Mouse (Mus musculus): Measurements from ENCODE around the gene Rtf2. TPM values are rescaled to one million over a fixed set of nuclear protein-coding genes. Genes with fewer than 3 reads are reported as not detected.
A peak's percentile ranks its signal among the peaks of the same experiment; 100 is the strongest.

Gene Rtf2
- total RNA-seq, 1 experiment = 51.0 TPM

DNA sequence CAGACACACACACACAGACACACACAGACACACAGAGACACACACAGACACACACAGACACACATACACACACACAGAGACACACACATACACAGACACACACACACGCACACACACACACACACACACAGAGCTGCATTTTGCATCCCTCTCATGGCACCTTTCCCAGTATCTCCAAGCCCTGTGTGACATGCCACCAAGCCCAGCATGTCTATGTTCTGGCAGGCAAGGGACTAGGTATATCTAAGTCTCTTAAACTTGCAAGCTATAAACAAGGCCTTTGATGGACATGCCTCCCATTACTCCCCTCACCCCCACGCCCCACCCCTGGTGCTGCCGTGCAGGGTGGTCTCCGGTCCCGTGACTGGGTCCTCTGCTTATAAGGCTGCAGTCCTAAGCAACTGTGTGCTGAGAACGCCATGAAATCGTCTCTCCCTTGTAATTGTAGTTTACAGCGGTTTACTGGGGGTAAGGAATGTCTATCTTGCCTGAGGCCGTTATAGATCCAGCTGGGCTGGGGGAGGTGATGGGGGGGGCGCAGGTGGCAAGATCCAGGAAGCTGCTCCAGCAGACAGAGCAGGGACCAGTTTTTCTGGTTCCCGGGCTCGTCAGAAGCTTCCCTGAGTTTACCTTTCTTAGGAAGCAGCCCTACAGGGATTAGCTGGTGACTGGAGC, 44.5 kb downstream of the Rtf2 start:
- no peak for TF ChIP-seq ZNF384 (IDR thresholded peaks at IDR 0.05; ENCODE audit: low read depth, low read length)
- no peak for TF ChIP-seq ZC3H11A (IDR thresholded peaks at IDR 0.05; ENCODE audit: borderline replicate concordance, low read depth, low read length)
- no peak for TF ChIP-seq HCFC1 (IDR thresholded peaks at IDR 0.05; ENCODE audit: borderline replicate concordance, insufficient read depth, low read length)
- no peak for DNase-seq (ENCODE audit: low read depth, low spot score)
- H3K27ac ChIP-seq (ENCODE audit: insufficient read depth, low read depth, low read length, poor library complexity, severe bottlenecking) = no peak overlapping the region
- peaks cover 0 to 9% of the 10 kb centered on the region in 2 experiments; a peak in 2 of 4 replicates for H3K4me1 ChIP-seq (ENCODE audit: control insufficient read depth in 2 of 2, insufficient read depth in 2 of 2, low read length in 2 of 2, poor library complexity in 1 of 2)
- no peaks in the 10 kb centered on the region for H3K36me3 ChIP-seq (ENCODE audit: control insufficient read depth, insufficient read depth, low read length, poor library complexity, severe bottlenecking)
- H3K9ac ChIP-seq (ENCODE audit: insufficient read depth, low read depth, low read length, poor library complexity, severe bottlenecking) = no peak overlapping the region
- in situ Hi-C loops (cut with MboI; ENCODE audit: low sequenced_read_pairs in 2 of 2, unreplicated experiment in 2 of 2) = loop anchor here in 1 of 2 experiments (25.0 kb wide), 1 partner anchor 277 kb away; no protein-coding TSS in a partner anchor
- no peaks in the 10 kb centered on the region for H3K9me3 ChIP-seq (ENCODE audit: control insufficient read depth, insufficient read depth, low read depth, low read length)
- no peak overlapping the region for H3K4me3 ChIP-seq (ENCODE audit: insufficient read depth in 1 of 2, low read depth in 1 of 2, low read length in 2 of 2, poor library complexity in 1 of 2, severe bottlenecking in 1 of 2)

DNA sequence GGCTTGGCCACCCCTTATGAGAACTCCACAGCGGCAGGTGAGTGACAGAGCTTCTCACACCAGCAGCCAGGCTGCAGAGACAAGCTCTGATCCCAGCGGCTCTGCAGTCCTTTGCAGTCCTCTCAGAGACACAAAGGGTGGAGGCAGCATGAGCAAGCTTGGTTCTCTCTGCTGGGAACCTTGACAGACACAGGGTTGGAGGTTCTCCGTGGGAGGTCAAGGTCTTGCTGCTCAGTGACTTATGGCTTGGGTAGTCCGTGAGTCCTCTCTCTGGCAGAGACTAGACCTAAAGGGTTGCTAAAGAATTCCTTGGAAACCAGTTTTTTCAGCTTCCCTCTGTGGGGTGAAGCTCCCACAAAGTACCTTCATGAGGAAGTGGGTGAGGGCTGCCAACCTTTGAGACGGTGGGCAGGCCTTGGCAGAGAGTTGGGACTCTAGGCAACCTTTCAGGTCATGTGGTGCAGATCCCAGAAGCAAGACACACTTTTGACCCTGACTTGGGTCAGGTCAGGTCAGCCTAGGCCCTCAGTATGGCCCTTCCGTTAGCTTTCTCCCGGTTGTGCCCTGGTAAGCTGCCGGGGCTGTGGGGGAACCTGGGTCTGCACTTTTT, 56.5 kb downstream of the Rtf2 start:
- H3K27ac ChIP-seq (ENCODE audit: insufficient read depth, low read depth, low read length, poor library complexity, severe bottlenecking) = no peak overlapping the region

DNA sequence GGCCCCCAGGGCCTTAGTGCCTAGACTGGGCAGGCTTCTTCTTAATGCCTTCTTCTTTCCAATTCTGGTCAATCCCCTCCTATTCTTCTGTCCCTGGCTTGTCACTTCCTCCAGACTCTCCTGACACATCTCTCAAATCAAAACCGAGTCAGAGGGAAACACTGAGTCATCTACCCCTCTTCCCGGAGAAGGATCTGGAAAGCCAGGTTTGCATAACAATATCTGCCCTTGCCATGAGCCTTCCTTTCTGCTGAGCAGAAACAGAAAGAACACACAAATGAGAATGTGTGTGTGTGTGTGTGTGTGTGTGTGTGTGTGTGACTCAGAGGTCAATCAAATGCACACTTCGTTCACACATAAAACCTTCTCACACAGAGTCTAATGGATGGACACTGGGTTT, 58.5 kb downstream of the Rtf2 start:
- H3K9ac ChIP-seq (ENCODE audit: insufficient read depth, low read depth, low read length, poor library complexity, severe bottlenecking) = no peak overlapping the region
- no peaks in the 10 kb centered on the region for H3K36me3 ChIP-seq (ENCODE audit: control insufficient read depth, insufficient read depth, low read length, poor library complexity, severe bottlenecking)
- peak overlapping the region; percentile 10; the same call in 1 of the 2 replicates for H3K27ac ChIP-seq (ENCODE audit: insufficient read depth, low read depth, low read length, poor library complexity, severe bottlenecking)
- no peak for TF ChIP-seq ZC3H11A (IDR thresholded peaks at IDR 0.05; ENCODE audit: borderline replicate concordance, low read depth, low read length)
- TF ChIP-seq MAFK (IDR thresholded peaks at IDR 0.05; ENCODE audit: insufficient read depth, low read depth, low read length) = peak; percentile 53; the same call in 1 of the 2 replicates
- TF ChIP-seq ZNF384 (IDR thresholded peaks at IDR 0.05; ENCODE audit: low read depth, low read length) = no peak
- H3K4me1 ChIP-seq (ENCODE audit: control insufficient read depth in 2 of 2, insufficient read depth in 2 of 2, low read length in 2 of 2, poor library complexity in 1 of 2) = peaks cover 1 to 9% of the 10 kb centered on the region in 2 experiments
- in situ Hi-C loops (cut with MboI; ENCODE audit: low sequenced_read_pairs in 2 of 2, unreplicated experiment in 2 of 2) = loop anchor here in 1 of 2 experiments (25.0 kb wide), 1 partner anchor 263 kb away; no protein-coding TSS in a partner anchor
- no peak overlapping the region for H3K4me3 ChIP-seq (ENCODE audit: insufficient read depth in 1 of 2, low read depth in 1 of 2, low read length in 2 of 2, poor library complexity in 1 of 2, severe bottlenecking in 1 of 2)
- no peaks in the 10 kb centered on the region for H3K9me3 ChIP-seq (ENCODE audit: control insufficient read depth, insufficient read depth, low read depth, low read length)
- no peak for DNase-seq (ENCODE audit: low read depth, low spot score)

More for the DNA sequence above, 56.5 kb downstream of the Rtf2 start:
- Histone ChIP-seq H3K4me1 (ENCODE audit: control insufficient read depth in 2 of 2, insufficient read depth in 2 of 2, low read length in 2 of 2, poor library complexity in 1 of 2) (peaks cover 1 to 9% of the 10 kb centered on the region in 2 experiments), H3K4me3 (ENCODE audit: insufficient read depth in 1 of 2, low read depth in 1 of 2, low read length in 2 of 2, poor library complexity in 1 of 2, severe bottlenecking in 1 of 2) (no peak overlapping the region), H3K9me3 (ENCODE audit: control insufficient read depth, insufficient read depth, low read depth, low read length) (no peaks in the 10 kb centered on the region), H3K36me3 (ENCODE audit: control insufficient read depth, insufficient read depth, low read length, poor library complexity, severe bottlenecking) (no peaks in the 10 kb centered on the region), H3K9ac (ENCODE audit: insufficient read depth, low read depth, low read length, poor library complexity, severe bottlenecking) (no peak overlapping the region)
- no peak for TF ChIP-seq MAFK (IDR thresholded peaks at IDR 0.05; ENCODE audit: insufficient read depth, low read depth, low read length)
- no peak for TF ChIP-seq HCFC1 (IDR thresholded peaks at IDR 0.05; ENCODE audit: borderline replicate concordance, insufficient read depth, low read length)
- TF ChIP-seq ZC3H11A (IDR thresholded peaks at IDR 0.05; ENCODE audit: borderline replicate concordance, low read depth, low read length) = no peak
- TF ChIP-seq ZNF384 (IDR thresholded peaks at IDR 0.05; ENCODE audit: low read depth, low read length) = no peak
- no peak for TF ChIP-seq CHD2 (IDR thresholded peaks at IDR 0.05; ENCODE audit: low read depth, low read length)
- in situ Hi-C loops (cut with MboI; ENCODE audit: low sequenced_read_pairs in 2 of 2, unreplicated experiment in 2 of 2) = loop anchor here in 1 of 2 experiments (25.0 kb wide), 1 partner anchor 265 kb away; no protein-coding TSS in a partner anchor
- no peak for DNase-seq (ENCODE audit: low read depth, low spot score)

DNA sequence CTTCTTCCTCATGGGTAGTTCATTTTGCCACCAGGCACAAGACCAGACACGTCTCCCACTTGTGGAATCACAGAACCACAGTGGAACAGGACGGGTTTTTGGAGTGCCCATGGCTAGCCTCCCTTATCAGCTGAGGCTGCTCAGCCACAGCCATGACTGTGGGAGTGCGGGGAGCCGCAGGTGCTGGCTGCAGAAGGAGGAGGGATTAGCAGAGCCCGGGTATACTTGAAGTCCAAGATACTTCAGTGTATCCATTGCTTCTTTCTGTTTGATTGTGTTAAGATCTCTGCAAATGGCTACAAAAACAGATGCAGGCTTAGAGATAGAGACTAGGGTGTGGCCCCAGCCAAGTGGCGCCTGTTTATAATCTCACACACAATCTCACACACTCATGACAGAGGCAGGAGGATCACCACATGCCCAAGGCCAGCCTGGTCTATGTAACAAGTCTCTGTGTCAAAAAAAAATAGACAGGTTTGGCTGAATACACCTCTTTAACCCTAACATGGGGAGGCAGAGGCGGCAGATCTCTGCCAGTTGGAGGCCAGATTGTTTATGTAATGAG, 60.5 kb downstream of the Rtf2 start:
- Histone ChIP-seq H3K4me3 (ENCODE audit: insufficient read depth in 1 of 2, low read depth in 1 of 2, low read length in 2 of 2, poor library complexity in 1 of 2, severe bottlenecking in 1 of 2) (no peak overlapping the region), H3K27ac (ENCODE audit: insufficient read depth, low read depth, low read length, poor library complexity, severe bottlenecking) (no peak overlapping the region), H3K4me1 (ENCODE audit: control insufficient read depth in 2 of 2, insufficient read depth in 2 of 2, low read length in 2 of 2, poor library complexity in 1 of 2) (peaks cover 4 to 9% of the 10 kb centered on the region in 2 experiments), H3K9ac (ENCODE audit: insufficient read depth, low read depth, low read length, poor library complexity, severe bottlenecking) (no peak overlapping the region), H3K36me3 (ENCODE audit: control insufficient read depth, insufficient read depth, low read length, poor library complexity, severe bottlenecking) (no peaks in the 10 kb centered on the region), H3K9me3 (ENCODE audit: control insufficient read depth, insufficient read depth, low read depth, low read length) (no peaks in the 10 kb centered on the region)
- DNase-seq (ENCODE audit: low read depth, low spot score) = no peak
- in situ Hi-C loops (cut with MboI; ENCODE audit: low sequenced_read_pairs in 2 of 2, unreplicated experiment in 2 of 2) = no loop called here
- TF ChIP-seq ZNF384 (IDR thresholded peaks at IDR 0.05; ENCODE audit: low read depth, low read length) (no peak), HCFC1 (IDR thresholded peaks at IDR 0.05; ENCODE audit: borderline replicate concordance, insufficient read depth, low read length) (no peak)
